Comparison of ENCODE assay signal across 21 mouse cellular contexts in the genomic region with DNA sequence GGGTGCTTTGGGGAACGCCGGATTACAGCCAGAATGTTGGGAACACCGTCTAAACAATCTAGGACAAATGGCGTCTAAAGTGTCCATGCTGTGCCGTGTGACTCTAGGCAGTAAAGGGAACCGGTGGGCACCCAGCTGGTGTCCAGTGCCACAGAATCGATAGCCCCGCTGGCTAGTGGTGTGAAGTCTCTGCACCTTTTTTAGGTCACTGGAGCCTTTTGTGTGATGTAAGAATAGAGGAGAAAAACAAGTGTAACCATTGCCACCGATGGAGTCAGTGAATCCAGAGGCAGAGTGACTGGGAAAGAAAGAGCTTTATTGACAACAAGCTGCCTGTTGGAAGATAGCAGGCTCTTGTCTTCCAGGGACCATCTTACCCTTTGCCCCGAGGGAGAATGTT. TPM values are rescaled to one million over a fixed set of nuclear protein-coding genes. Genes with fewer than 3 reads are reported as not detected.
DNase-seq lines count a peak whose midpoint lies in the region; ATAC-seq and TF ChIP-seq lines count a peak whose summit lies in the region.
"Had no signal": no experiment of that assay in that cellular context is flagged by ENCODE, and none has a peak within 500 bp of the region (broad histone marks: within the 10 kb centered on the region; RNA-seq: fewer than 3 reads in every experiment).

No protein-coding gene starts in this region.

- no peak overlapping the region for H3K4me2 ChIP-seq in intestine, embryonic 16.5 days (ENCODE audit: low read depth, low read length)
- no peak overlapping the region for H3K4me2 ChIP-seq in intestine, embryonic 15.5 days (replicated peaks)
- H3K4me2 ChIP-seq in liver, postnatal 0 days (ENCODE audit: low read depth, low read length), result no peak overlapping the region
- H3K4me2 ChIP-seq in liver, embryonic 11.5 days, result no peak overlapping the region
- no peak overlapping the region for H3K4me2 ChIP-seq in hindbrain, embryonic 14.5 days (replicated peaks)
- H3K4me2 ChIP-seq: embryonic facial prominence, embryonic 13.5 days; forebrain, embryonic 15.5 days; heart, embryonic 15.5 days; liver, embryonic 13.5 days; lung, embryonic 15.5 days had no signal

- H3K36me3 ChIP-seq in intestine, embryonic 16.5 days (ENCODE audit: control insufficient read depth, insufficient read depth, low read length), result peaks cover 3% of the 10 kb centered on the region; the same call in 1 of the 2 replicates
- no peaks in the 10 kb centered on the region for H3K36me3 ChIP-seq in intestine, embryonic 15.5 days
- H3K36me3 ChIP-seq in liver, postnatal 0 days (replicated peaks; ENCODE audit: insufficient read depth, low read length), result no peaks in the 10 kb centered on the region
- no peaks in the 10 kb centered on the region for H3K36me3 ChIP-seq in liver, embryonic 11.5 days (ENCODE audit: control insufficient read depth, insufficient read depth, low read length)
- no peaks in the 10 kb centered on the region for H3K36me3 ChIP-seq in hindbrain, embryonic 14.5 days (replicated peaks; ENCODE audit: control insufficient read depth, insufficient read depth)
- H3K36me3 ChIP-seq: embryonic facial prominence, embryonic 13.5 days; forebrain, embryonic 15.5 days; heart, embryonic 15.5 days; liver, embryonic 13.5 days; lung, embryonic 15.5 days had no signal

- no peak overlapping the region for H3K4me3 ChIP-seq in intestine, embryonic 16.5 days (ENCODE audit: low read length)
- no peak overlapping the region for H3K4me3 ChIP-seq in intestine, embryonic 15.5 days (replicated peaks)
- H3K4me3 ChIP-seq in liver, postnatal 0 days (ENCODE audit: low read depth, low read length), result no peak overlapping the region
- no peak overlapping the region for H3K4me3 ChIP-seq in liver, embryonic 11.5 days (ENCODE audit: low read depth, low read length)
- no peak overlapping the region for H3K4me3 ChIP-seq in hindbrain, embryonic 14.5 days (replicated peaks; ENCODE audit: low read length)
- H3K4me3 ChIP-seq: embryonic facial prominence, embryonic 13.5 days; forebrain, embryonic 15.5 days; heart, embryonic 15.5 days; liver, embryonic 13.5 days; lung, embryonic 15.5 days had no signal

- H3K4me1 ChIP-seq in intestine, embryonic 16.5 days (ENCODE audit: control insufficient read depth, insufficient read depth, low read length), result peaks cover 7% of the 10 kb centered on the region; the same call in 1 of the 2 replicates
- peaks cover 2% of the 10 kb centered on the region; the same call in 1 of the 2 replicates for H3K4me1 ChIP-seq in intestine, embryonic 15.5 days (replicated peaks)
- H3K4me1 ChIP-seq in liver, postnatal 0 days (ENCODE audit: insufficient read depth), result 0 out of 2 replicates have a peak, but pooled peaks cover 4% of the 10 kb centered on the region
- no peaks in the 10 kb centered on the region for H3K4me1 ChIP-seq in liver, embryonic 11.5 days (replicated peaks; ENCODE audit: control insufficient read depth, insufficient read depth, low read length)
- 0 out of 2 replicates have a peak, but pooled peaks cover 3% of the 10 kb centered on the region for H3K4me1 ChIP-seq in hindbrain, embryonic 14.5 days (replicated peaks; ENCODE audit: control insufficient read depth, insufficient read depth, low read length)
- H3K4me1 ChIP-seq: forebrain, embryonic 15.5 days; heart, embryonic 15.5 days; liver, embryonic 13.5 days had no signal

- 0 out of 2 replicates have a peak, but pooled peaks have one; percentile 4 for ATAC-seq in intestine, embryonic 16.5 days
- no peak for ATAC-seq in intestine, embryonic 15.5 days
- ATAC-seq in liver, postnatal 0 days, result peak; percentile 51
- no peak for ATAC-seq in liver, embryonic 11.5 days (replicated peaks; ENCODE audit: low FRiP score)
- peak; percentile 38; the same call in 1 of the 2 replicates for ATAC-seq in hindbrain, embryonic 14.5 days (ENCODE audit: low FRiP score)
- ATAC-seq: forebrain, embryonic 15.5 days had no signal

- no peaks in the 10 kb centered on the region for H3K27me3 ChIP-seq in intestine, embryonic 16.5 days (replicated peaks; ENCODE audit: control insufficient read depth, insufficient read depth, low read length)
- no peaks in the 10 kb centered on the region for H3K27me3 ChIP-seq in intestine, embryonic 15.5 days (replicated peaks)
- no peaks in the 10 kb centered on the region for H3K27me3 ChIP-seq in liver, postnatal 0 days (ENCODE audit: insufficient read depth, low read length)
- no peaks in the 10 kb centered on the region for H3K27me3 ChIP-seq in liver, embryonic 11.5 days (replicated peaks; ENCODE audit: control insufficient read depth, insufficient read depth, low read length)
- H3K27me3 ChIP-seq in hindbrain, embryonic 14.5 days (ENCODE audit: control insufficient read depth, insufficient read depth, low read length), result no peaks in the 10 kb centered on the region
- H3K27me3 ChIP-seq: embryonic facial prominence, embryonic 13.5 days; forebrain, embryonic 15.5 days; heart, embryonic 15.5 days; liver, embryonic 13.5 days; lung, embryonic 15.5 days had no signal

- TF ChIP-seq CTCF in liver, postnatal 0 days (IDR thresholded peaks at IDR 0.05; ENCODE audit: low read depth), result no peak

- H3K27ac ChIP-seq in intestine, embryonic 16.5 days (ENCODE audit: low read length), result no peak overlapping the region
- no peak overlapping the region for H3K27ac ChIP-seq in intestine, embryonic 15.5 days
- H3K27ac ChIP-seq in liver, postnatal 0 days (ENCODE audit: low read depth), result peak overlapping the region; percentile 48; the same call in 1 of the 2 replicates
- H3K27ac ChIP-seq in liver, embryonic 11.5 days (ENCODE audit: low read depth, low read length), result no peak overlapping the region
- no peak overlapping the region for H3K27ac ChIP-seq in hindbrain, embryonic 14.5 days
- H3K27ac ChIP-seq: embryonic facial prominence, embryonic 13.5 days; forebrain, embryonic 15.5 days; heart, embryonic 15.5 days; liver, embryonic 13.5 days; lung, embryonic 15.5 days; macrophage had no signal

- no peak for TF ChIP-seq EP300 in liver, postnatal 0 days (IDR thresholded peaks at IDR 0.05; ENCODE audit: low read depth)

- no peaks in the 10 kb centered on the region for H3K9me3 ChIP-seq in intestine, embryonic 16.5 days (ENCODE audit: control insufficient read depth, low read length)
- H3K9me3 ChIP-seq in intestine, embryonic 15.5 days, result no peaks in the 10 kb centered on the region
- H3K9me3 ChIP-seq in liver, postnatal 0 days (ENCODE audit: low read length), result no peaks in the 10 kb centered on the region
- H3K9me3 ChIP-seq in liver, embryonic 11.5 days (ENCODE audit: control insufficient read depth, low read length), result no peaks in the 10 kb centered on the region
- no peaks in the 10 kb centered on the region for H3K9me3 ChIP-seq in hindbrain, embryonic 14.5 days (ENCODE audit: control insufficient read depth, low read length)
- H3K9me3 ChIP-seq: embryonic facial prominence, embryonic 13.5 days; forebrain, embryonic 15.5 days; heart, embryonic 15.5 days; liver, embryonic 13.5 days; lung, embryonic 15.5 days had no signal

- WGBS in intestine, embryonic 16.5 days, result 63% methylated on average over 10 of the region's 10 CpGs
- 73% methylated on average over 10 of the region's 10 CpGs for whole genome bisulfite sequencing in intestine, embryonic 15.5 days
- 84% methylated on average over 10 of the region's 10 CpGs for WGBS in liver, postnatal 0 days (ENCODE audit: insufficient replicate concordance)
- 77% methylated on average over 10 of the region's 10 CpGs for WGBS in liver, embryonic 11.5 days
- WGBS in hindbrain, embryonic 14.5 days, result 33% methylated on average over 10 of the region's 10 CpGs

- H3K9ac ChIP-seq in intestine, embryonic 16.5 days (ENCODE audit: low read depth, low read length), result no peak overlapping the region
- H3K9ac ChIP-seq in intestine, embryonic 15.5 days, result no peak overlapping the region
- H3K9ac ChIP-seq in liver, postnatal 0 days (replicated peaks), result no peak overlapping the region
- no peak overlapping the region for H3K9ac ChIP-seq in liver, embryonic 11.5 days (ENCODE audit: low read depth, low read length)
- no peak overlapping the region for H3K9ac ChIP-seq in hindbrain, embryonic 14.5 days
- H3K9ac ChIP-seq: embryonic facial prominence, embryonic 13.5 days; forebrain, embryonic 15.5 days; heart, embryonic 15.5 days; liver, embryonic 13.5 days; lung, embryonic 15.5 days had no signal

- DNase-seq in liver, postnatal 0 days, result no peak
- DNase-seq in liver, embryonic 11.5 days (ENCODE audit: low spot score), result no peak
- peak; percentile 26 for DNase-seq in R1 (ENCODE audit: low read depth, low spot score)
- DNase-seq in hindbrain, embryonic 14.5 days (ENCODE audit: low spot score), result no peak
- no peak for DNase-seq in layer of hippocampus, adult 11-12 months (ENCODE audit: low spot score)
- DNase-seq: adrenal gland, adult 8-10 months; cerebellum, adult 9-11 months; gastrocnemius, postnatal 25 days; left cerebral cortex, postnatal 4 days; liver, embryonic 13.5 days; midbrain, embryonic 14.5 days; right cerebral cortex, postnatal 14 days; spleen, adult 18-20 months; thymus, postnatal 36 days had no signal

RNA-seq across cellular contexts. Expression of gene Myo6, which starts 44.6 kb away (rescaled TPM):
- 72.7 and 77.2 TPM in 2 replicates for polyA plus RNA-seq in intestine, embryonic 16.5 days (2015; fragmentation: Nextera tagmentation; extraction: Ambion mirVana)
- 64.7 and 71.9 TPM in 2 replicates for polyA plus RNA-seq in intestine, embryonic 15.5 days (2015; fragmentation: Nextera tagmentation; extraction: Ambion mirVana)
- polyA plus RNA-seq in liver, postnatal 0 days (2015; fragmentation: Nextera tagmentation; extraction: Ambion mirVana), result 3.2 and 4.4 TPM in 2 replicates
- polyA plus RNA-seq in liver, embryonic 11.5 days (2014; fragmentation: Nextera tagmentation; extraction: Ambion mirVana), result 7.5 and 8.2 TPM in 2 replicates
- 27.9 and 30.2 TPM in 2 replicates for polyA plus RNA-seq in hindbrain, embryonic 14.5 days (2014; fragmentation: Nextera tagmentation; extraction: Ambion mirVana)

Comparison
In these comparisons a context has a peak if more than half of its experiments do, and no peak if none do; other contexts are left out.
1. ATAC-seq: peak in intestine, embryonic 16.5 days (single experiment), liver, postnatal 0 days (single experiment) and hindbrain, embryonic 14.5 days (single experiment); none in intestine, embryonic 15.5 days (single experiment) and liver, embryonic 11.5 days (single experiment).